Mouse (Mus musculus) retina, embryonic 14.5 days (tissue): ENCODE measurements around the gene Osbpl5.

Experiments used
- DNase-seq: peaks from one replicate; pipeline ENCODE4 v3.0.0-alpha.2; 2015; ENCODE audit warnings: low spot score

Gene Osbpl5

DNA sequence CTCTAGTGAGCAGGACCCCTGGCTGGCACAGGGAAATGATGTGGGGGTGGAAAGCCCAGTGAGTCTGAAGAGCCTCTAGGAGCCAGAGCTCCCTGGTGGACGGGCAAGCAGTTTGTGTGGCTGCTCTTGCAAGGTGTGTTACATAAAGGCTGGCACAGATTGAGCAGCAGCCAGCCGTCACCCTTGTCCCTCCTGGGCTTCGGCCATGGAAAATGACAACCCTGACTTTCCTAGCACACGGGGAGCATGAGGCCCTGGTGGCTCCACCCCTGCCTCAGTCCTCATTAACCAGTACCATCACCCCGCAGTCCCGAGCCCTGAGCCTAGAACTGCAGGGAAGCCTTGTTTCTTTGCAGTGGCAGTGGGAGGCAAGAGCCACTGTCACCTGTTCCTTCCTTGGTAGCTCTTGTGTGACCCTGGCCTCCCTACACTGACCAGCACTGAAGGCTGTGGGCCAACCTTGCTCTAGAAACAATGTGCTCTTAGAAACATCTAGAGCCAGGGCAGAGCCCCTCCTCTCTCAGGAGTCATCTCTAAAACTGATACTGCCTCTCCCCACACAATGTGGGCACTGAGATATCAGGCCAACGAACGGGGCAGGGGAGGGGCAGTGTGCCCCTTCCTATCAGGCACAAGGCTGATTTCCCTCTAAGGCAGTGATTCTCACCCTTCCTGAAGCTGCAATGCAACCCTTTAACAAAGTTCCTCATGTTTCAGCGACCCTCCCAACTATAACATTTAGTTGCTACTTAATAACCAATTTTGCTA is 1.2 kb downstream of the Osbpl5 start:
- no peak for DNase-seq

DNA sequence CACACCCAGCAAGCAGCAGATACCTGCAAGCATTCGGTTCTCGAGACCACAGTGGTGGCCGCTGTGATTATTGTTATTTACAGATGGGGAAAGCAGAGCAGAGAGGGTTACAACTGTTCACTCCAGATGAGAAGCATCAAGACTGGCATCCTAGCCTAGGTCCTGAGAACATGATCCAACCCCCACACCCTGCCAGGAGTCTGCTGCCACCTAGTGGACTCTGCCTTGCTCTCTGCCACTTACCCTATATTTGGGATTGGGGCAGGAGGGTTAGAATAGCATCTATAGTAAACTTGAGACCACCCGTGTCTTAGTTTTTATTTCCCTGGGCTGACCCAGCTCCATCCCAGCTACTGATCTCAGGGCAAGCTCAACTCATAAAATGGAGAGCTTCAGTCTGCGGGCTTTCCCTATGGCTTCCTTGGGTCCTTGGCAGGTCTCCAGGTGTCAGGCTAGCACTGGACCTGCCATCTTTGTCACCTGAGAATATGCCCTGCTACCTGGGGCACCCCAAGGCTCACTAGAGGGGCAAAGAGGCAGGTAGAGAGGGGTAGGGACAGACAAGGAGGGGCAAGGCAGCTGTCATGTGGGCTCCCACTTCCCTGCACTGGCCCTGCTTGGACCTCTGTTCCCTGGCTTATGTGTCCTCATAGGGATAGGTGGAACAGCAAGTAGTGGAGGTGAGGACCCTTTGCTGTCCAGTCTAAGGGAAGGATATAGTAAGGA is 2.6 kb downstream of the Osbpl5 start:
- DNase-seq = peak; percentile 80

DNA sequence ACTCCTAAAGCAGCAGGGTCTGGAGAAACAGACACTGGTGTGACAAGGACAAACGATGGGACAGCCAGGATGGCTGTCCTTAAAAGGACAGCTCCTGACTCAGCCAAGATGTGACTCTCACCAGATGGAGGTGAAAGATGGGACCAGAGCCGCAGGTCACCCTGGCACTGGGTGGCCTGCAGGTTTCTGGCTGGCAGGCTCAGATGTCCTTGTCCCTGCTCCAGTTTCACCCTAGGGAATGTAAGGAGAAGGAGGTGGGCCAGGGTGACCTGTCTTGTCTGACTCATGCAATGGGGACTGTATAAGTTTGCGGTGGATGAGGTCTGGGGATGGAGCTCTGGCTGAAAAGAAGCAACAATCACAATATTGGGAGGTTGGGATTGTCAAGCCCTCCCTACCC is 4.2 kb downstream of the Osbpl5 start:
- no peak for DNase-seq

DNA sequence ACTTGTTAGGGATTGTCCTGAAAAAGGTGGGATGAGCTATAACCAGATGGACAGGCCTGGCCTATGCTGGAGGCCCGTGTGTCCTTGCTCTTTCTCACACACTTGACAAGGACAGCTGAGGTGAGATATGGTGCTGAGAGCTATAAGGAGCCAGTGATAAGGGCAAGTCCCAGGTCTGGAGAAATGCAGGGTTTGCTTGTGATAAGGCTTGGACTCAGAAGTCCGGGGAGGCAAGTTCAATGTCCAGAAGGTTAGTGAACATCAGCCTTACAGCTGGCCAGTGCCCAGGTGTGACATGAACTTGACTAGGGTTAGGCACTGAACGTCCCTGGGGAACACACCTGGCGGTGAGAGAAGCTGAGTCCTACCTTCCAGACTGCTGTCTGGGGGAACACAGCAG is 4.7 kb downstream of the Osbpl5 start:
- DNase-seq = no peak

DNA sequence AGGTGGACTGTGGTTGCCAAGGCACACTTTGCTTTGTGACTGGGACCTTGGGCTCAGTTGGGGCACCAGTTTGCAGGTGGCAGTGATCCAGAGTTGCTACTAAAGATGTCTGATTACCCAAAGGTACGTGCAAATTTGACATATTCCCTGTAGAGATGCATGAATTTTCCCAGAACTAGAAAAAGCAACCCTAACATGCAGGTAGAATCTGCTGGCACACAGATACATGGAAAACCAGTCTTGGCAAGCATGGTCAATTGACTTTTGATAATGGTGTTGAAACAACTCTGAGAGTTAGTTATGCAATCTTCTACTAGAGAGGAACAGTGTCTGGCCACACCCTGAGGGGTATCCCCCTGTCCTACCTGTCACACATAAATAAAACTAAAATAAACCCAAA is 5.4 kb downstream of the Osbpl5 start:
- no peak for DNase-seq

DNA sequence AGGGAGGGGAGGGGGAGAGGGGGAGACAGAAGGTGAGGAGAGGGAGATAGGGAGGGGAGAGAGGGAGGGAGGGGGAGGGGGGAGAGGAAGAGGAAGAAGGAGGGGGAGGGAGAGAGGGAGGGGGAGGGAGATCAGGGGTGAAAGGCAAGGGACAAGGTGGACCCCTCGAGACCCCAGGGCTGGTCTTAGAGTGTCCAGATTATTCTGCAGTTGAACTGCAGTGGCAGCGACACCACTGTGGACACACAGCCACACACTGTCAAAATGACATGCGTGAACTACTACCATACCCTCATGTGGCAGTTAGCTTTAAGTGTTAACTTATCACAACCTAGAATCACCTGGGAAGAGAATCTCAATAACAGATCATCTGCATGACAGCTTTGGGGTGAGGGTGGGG is 7.7 kb downstream of the Osbpl5 start:
- DNase-seq = no peak

DNA sequence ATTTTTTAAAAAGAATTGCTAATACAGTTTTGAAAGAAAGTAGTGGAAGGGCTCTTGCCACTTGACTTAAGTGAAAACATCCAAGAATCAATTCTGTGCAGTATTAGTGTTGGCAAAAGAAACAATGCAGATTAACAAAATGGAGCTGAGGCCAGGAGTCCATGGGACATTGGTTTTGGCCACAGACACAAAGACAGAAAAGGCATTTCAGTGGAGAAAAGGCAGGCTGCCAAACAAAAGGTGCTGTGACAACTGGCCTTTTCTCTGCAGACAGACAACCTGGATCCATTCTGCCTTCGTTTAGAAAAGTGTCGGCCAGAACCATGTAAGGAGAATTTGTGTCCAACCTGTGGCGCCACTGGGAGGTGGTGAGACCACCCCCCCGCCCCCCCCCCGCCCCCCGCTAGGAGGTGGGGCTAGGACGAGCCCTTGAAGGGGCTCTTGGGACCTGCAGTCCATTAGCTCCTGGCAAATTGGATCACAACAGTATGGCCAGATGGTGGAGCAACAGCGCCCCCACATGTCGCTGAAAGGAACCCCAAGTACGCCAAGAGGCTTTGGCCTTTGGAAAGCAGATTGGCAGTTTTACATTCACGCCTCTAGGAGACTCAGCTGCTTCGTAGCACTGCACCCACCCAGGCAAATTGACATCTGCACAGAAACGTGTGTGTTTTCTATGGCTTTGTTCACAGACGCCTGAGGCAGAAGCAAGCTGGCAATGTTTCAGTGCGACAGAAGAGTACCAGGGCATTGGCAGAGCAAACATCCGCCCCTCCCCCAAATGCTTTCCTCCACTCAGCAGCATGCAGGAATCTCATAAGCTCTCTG is 8.5 kb downstream of the Osbpl5 start:
- DNase-seq = peak; percentile 95

DNA sequence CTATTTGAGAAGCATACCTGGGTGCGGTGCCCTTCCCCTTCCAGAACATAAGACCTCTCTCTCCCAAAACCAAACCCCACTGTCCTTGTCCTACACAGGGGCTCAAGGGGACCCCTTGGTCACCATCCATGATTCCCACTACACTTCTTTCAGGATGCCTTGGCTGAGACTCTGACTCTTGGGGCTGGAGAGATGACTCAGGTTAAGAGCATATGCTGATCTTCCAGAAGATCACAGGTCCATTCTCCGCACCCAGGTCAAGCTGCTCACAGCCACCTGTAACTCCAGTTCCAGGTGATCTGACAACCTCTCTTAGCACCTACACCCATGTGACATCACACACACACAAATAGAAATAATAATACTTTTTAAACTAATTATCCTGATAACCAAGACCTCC is 16.1 kb downstream of the Osbpl5 start:
- no peak for DNase-seq

DNA sequence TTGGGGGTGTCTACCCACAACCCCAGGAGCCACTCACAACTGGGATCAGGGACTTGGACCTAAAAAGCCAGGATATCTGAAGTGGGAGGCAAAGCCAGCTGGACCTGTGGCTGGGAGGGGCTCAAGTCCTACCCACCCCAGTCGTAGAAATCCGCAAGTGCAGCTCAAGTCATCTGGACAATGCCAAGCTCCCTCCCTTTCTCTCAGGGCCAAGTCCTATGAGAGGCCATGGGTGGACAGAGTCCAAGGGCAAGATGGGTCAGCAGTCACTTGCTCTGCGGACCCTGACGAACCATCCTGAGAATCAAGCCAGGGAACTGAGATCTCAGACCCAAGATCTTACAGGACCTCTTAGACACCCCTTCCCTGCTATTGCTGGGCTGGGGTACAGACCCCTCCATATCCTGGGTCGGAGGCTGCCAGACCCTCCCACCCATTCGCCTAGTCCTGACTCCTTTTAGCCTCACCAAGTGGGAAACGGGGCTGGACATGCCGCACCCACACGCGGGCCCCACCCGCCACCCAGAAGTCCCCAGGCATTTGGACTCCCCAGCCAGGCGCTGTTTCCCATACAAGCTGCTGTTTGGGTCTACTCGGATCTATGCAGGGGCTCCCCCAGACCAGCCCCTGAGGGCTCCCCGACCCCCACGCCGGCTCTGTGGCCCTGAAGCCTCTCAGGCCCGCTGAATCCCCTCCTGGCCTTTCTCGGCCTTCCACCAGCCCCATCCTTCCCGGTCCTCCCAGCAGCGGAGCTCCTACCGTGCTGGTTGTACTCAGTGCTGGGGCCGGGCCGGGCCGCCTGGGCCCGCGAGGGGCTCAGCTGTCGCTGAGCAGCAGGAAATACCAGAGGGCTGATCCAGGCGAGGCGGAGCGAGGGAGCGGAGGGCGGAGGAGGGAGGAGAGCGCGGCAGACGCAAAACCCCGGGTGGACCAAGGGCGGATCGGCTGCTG is 17.0 kb downstream of the Osbpl5 start:
- DNase-seq = peak; percentile 83

DNA sequence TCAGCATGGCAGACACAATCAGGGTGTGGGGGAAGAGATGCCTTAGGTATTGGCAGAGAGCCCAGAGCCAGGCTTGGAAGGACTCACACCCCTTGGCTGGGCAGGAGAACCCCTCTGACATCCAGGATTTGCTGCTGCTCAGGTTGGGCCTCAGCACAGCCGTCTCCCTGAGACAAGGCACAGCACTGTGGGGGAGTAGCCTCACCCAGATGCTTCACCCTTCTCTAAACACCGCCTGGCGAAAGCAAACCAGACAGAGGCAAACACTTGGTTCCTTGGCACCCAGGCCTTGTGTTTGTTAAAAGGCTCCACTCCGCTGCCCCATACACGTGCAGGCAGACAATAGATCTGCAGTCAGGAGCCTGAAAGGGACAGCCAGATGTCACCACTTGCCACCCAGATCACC is 18.2 kb downstream of the Osbpl5 start:
- DNase-seq = no peak

DNA sequence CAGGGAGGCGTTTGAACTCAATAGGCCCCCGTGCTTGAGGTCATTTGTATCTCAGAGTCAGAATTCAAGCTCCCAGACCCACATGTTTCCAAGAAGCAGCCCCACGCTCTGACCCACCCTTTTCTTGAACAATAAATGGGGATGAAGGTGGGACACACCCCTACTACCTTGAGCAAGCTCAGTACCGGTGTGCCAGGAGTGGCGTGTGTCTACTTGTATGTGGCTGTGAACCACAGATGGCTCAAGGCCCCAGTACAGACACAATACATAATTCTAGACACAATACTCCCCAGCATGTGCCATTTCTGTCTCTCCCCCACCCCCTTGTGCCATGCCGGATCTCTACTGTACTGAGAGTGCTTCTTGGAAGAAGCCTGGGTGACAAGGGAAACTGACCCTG is 18.6 kb downstream of the Osbpl5 start:
- DNase-seq = no peak

DNA sequence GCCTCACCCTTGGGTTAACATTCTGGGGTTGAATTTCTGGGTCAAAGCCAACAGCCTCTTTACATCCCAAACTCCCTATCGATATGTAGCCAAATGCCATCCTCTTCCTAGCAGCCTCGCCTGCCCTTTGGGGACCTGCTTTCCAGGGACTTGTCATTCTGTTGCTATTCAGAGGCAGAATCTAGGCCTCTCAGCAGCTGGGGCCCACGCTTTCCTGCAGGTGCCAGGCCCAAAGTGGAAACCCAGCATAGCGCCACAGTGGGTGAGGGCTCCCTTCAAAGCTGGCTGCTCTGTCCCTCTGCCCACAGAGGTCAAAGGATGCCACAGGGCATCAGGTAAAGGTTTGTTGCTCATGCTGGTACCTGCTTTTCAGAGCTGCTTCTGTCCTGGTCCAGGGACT is 23.0 kb downstream of the Osbpl5 start:
- no peak for DNase-seq

DNA sequence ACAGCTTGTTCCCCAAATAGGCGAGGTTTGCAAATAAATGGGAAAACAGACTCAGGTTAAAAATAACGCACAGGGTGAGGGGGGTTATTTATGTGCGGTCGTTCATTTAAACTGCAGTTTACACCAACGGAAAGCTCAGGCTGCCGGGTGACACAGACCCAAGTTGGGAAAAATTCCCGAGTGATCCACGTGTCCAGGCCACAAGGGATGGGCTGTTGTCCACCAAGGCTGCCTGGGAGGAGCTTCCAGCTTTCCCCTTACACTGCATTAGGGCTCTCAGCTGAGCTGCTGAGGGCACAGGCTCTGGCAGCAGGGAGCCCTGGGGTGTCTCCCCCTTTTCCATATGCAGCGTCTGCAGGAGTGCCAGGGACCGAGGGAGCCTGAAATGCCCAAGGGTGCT is 26.9 kb downstream of the Osbpl5 start:
- DNase-seq = no peak

DNA sequence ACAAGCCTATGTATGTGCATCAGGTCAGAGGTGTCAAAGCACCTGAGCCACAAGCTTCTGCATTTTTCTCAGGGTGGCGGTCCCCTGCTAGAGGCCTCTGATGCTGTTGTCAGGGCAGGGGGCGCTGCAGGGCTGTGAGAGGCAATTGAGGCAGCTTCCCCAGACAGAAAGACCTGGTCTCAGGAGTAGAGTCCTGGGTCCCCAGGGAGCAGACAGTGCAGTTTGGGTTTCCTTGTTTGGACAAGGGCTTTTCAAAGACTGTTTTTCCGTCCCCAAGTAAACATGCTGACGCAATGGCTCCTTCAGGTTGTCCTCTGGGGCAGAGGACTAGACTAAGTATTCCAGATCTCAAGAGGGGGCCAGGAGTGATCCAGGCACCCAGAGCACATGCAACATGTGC is 30.4 kb downstream of the Osbpl5 start:
- DNase-seq = no peak

DNA sequence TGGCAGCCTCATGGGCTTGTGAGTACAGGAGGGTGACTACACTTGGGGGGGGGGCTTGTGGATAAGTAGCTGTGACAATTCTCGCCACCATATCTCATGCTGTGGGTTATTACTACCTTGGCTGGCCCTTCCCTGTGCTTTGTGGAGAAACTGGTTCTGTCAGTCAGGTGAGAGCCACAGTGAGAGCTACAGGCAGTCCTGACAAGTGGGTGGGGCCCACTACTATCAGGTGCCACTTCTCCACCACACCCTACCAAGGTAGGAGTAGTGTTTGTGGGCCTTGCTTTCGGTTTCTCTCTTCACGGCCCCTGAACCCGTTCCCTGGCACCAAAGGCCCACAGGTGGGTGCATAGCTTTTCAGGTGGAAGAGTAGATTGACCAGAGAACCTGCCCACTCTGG is 32.9 kb downstream of the Osbpl5 start:
- DNase-seq = no peak

DNA sequence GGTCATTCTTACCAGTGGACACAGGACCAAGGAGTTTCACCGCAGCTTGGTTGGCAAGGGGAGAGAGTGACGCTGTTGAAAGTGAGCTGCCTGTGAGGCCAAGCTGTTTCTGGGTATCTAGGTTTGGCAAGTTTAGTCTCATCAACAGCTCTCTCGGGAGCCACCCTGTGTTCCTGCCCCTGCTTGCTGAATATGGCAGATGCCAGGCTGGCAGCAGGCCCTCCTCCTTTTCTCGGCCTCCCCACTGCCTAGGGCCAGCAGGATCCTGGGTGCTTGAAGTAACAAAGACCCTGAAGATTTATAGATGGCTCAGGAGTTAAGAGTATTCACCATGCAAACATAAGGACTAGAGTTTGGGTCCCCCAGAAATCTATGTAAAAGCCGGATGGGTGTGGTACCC is 34.1 kb downstream of the Osbpl5 start:
- DNase-seq = no peak

DNA sequence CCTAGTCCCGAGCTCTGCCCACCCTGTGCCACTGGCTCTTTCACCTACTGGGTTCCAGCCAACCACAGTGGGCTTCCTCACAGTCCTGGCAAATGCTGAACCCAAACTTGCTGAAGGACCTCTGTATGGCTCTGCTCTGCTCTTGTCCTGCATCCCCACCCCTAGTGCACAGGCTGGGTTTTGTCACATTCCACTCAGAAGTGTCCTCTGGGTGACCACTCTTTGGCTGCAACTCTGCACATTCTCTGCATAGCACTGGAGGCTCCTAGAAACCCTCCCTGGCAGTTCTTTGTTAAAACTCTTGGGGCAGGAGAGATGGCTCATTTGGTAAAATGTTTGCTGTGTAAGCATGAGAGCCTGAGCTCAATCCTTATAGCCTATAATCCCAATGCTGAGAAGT is 39.0 kb downstream of the Osbpl5 start:
- DNase-seq = no peak

DNA sequence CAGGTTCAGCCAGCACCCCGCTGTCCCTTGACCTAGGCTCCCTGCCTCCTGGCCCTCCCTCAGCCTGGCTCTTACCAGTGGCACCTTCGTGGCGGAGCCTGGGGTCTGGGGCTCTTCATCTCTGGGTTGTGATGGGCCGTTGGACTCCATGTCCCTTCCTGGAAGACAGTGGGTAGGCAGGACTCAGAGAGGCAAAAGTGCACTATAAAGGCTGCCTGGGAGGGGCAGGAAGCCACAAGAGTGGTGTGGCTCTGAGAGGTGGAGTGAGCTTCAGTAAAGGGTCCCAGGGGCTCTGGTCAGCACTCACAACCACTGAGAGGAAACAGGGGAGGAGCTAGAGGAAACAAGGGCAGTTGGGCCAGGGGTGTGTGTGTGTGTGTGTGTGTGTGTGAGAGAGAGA is 43.4 kb downstream of the Osbpl5 start:
- DNase-seq = no peak

DNA sequence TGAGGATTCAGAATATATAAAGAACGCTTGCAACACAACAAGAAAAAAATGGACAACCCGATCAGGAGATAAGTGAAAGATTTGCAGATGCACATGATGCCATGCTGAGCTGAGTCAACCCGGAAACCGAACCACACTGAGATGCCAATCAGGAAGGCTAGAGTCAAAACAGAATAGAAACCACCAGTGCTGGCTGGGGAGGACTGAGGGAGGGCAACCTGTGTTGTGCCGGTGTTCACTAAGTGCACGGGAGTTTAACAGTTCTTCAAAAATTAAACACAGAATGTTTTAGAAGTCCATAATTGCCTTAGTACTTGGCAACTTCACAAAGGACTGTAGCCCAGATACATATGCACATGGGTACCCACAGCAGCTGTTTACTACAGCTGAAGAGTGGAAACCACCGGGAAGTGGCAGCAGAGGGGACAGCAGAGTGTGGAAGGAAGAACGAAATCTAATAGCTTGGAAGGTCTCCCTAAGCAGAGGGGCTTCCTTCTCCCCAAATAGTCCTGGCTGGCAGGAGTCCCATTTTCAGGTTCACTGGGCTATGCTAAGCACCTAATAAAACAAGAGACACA is 43.9 kb downstream of the Osbpl5 start:
- DNase-seq = no peak

DNA sequence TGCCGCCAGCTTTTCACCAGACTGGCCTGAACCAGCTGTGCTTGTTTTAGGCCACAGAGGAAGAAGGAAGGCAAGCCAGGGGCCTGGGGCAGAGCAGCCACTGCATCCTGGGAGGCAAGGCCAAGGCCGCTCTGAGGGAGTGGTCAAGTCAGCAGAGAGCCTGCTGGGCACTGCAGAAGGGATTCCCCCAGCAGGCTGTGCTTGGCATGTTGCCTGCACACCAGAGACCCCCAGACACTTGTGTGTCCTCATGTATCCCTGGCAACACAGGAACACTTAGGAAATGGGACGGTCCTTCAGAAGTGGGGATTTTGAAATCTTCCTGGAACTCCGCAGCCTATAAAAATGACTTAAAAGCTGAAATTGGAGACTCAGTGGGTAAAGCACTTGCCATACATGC is 44.8 kb downstream of the Osbpl5 start:
- DNase-seq = no peak

DNA sequence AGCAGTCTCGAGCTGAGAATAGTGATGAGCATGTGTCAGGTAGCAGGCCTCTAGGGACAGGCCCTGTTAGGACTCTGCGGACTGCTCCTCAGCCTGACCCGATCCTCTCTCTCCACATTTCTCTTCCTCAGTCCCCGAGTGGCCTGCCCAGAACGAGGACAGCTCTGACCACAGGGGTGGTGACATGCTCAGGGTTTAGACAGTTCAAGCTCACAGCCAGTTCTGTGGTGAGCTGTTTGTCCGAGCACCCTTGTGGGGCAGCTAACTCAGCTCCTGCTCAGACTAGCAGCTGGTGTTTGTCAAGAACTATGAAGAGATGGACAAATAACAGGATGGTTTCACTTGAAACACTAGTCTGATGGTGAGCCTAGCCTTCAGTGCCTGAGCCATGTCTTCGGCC is 45.4 kb downstream of the Osbpl5 start:
- no peak for DNase-seq
